Mouse (Mus musculus) fibroblast of lung, adult 2 months (primary cell): ENCODE measurements around the gene Pard3b.
A peak's percentile ranks its signal among the peaks of the same experiment; 100 is the strongest.

Experiments used
- DNase-seq: peaks from one replicate; pipeline ENCODE4 v3.0.0-alpha.2; 2011; ENCODE audit warnings: low read depth

The Pard3b gene

DNA sequence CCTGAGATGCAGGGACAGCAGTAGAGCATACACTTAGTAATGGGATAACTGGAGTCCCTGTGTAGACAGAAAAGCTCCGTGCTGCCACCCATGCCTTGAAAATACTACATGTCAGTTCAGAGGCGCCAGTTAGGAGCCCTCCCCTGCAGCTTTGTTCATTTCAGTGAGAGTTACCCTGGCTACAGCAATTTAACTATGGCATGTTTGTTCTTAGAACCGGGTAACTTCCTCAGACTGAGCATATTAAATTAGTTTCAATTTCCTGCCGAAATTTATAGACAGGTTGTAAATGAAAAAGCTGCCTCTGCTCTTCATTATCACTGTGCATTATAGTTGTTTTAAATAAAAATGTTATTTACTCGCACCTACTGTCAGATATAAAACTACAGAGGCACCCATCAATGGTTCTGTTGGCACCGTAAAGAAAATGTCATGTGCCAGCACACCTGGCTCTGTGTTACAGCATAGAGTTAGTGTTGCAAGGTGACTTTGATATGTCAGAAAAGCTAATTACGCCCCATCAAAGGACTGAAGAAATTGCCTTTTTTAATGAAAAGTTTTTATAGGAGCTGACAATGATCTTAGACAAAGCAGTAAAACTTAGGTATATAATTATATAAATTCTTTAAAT, 289.6 kb downstream of the Pard3b start:
- no peak for DNase-seq

DNA sequence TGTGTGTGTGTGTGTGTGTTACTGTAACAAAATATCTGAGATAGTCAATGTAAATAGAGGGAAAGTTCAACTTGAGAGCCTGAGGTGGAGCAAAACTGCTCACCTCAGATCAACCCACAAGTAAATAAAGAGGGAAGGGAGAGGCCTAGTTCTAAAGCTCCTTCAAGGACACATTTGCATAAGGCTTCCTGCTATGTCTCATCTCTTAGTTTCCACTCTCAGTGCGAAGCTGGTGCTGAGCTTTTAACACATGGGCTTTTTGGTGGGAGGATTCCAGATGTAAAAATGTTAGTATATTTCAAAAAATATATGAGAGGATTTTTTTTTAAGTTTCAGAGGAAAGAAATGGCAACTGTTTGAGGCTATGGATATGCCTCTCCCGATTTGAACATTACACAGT, 294.9 kb downstream of the Pard3b start:
- DNase-seq, result no peak

DNA sequence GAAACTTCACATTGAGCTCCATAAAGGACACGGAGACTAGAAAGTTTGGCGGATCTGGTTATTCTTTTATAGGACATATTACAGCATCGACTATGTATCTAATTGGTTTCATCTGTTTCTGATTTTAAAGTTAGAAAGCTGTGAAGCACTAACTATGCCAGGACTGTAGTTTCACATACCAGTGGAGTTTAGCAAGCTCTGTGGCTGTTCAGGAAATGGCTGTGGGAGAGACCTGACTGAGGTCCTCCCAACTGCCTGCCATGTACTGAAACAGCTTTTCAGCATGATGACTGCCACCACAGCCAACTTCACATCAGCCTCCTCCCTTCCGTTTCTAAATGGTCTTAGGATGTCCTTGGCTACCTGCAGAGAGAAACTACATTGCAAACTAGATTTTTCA, 296.1 kb downstream of the Pard3b start:
- peak; percentile 48 for DNase-seq

DNA sequence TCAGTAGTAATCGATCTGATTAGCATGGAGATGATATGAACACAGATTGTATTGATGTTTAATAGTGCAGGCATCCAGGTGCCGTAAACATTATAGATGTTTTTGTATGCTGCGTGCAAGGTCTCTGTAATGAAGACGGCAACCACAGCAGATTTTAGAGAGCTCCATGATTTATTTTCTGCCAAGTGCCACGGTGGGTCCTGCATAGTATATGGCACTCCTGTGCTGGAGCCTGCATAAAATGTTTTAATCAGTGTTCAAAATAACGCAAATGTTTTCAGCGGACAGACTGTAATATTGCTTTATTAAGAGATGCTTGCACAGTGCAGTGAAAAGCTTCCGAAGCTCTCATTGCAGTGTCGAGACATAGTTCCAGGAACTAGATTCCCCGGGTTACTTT, 301.3 kb downstream of the Pard3b start:
- DNase-seq, result no peak

DNA sequence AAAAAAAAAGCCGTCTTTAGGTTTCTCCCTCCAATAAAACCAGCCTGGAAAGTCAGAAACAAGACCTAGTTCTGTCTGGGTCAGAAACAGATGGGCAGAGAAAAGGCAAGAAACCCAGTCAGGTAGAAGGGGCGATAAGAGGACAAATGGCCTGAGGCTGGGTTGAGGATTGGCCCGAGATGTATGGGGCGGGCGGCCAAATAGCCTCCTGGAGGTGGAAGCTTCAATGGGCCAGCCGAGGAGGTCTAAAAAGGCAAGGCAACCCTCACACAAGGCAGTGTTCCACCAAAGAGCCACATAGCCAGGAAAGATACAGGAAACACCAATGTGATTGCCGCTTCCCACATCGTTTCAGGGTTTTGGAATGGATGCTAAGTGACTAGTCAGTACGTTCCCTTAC, 322.9 kb downstream of the Pard3b start:
- DNase-seq, result no peak

DNA sequence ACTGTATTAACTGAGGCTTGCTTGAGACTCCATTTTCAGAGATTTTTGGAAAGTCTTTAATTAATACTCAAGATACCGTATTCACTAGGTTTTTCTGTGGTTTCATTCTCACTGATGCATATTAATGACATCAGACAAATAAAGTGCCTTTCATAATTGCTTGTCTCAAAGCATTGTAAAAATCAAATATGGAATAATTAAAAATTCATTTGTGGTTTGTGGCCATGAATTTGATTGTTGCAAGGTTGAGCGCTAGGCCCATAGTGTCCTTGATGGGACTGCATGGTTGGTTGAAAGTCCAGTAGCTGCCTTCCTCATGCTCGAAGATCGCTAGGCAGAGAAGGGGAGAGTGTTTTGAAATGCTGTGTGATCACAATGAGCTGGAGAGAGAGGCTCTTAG, 323.9 kb downstream of the Pard3b start:
- DNase-seq, result no peak

DNA sequence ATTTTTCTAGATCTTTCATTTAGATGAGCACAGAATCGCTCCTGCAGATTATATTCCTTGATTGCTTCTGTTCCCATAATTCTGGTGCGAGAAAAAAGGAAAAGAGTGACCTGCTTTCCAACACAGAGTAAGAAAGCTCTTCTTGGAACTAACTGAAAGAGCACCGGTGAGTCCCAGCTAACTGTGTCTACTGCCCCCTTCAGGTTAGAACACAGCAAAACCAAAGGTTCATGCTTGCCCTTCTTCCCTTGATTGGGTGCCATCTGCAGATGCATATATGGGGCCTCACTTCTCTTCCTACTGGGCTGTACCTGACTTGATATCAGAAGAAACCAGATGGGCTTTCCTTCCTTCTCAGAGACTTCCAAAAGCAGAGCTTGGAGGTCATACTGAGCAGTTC, 328.5 kb downstream of the Pard3b start:
- no peak for DNase-seq

DNA sequence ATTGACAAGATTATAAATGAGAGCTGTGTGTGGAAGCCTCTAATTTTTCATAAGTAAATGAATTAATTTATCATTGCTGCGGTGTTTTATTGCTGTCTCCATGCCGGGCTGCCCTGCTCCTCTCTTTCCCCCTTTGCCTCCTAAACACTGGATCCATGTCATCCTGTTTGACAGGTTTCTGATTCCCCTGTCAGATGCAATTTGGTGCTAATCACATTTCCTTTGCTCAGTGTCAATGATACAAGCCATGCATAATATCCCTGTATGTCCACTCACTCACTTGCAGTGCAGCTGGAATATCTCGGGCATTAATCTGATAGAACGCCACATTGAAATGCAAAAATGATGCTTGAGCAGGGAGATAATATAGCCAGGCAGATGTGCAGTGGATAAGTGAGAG, 329.2 kb downstream of the Pard3b start:
- DNase-seq, result no peak

DNA sequence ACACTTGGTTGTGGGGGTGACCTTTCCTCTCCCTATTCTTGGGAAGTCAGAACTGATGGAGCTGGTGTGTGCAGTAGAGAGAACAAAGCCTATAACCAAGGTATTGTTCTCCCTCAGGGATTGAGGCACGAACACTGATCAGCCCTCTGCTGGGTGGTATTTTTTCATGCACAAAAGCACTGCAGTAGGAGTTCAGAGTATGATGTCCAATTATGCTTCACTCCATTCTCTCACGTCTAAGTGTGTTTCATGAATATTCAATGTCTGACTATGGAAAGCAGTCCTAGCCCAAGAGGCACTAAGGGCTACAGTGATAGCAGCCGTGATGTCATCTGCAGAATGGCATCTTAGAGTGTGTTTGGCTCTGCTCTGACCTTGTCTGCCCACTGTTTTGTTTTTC, 359.1 kb downstream of the Pard3b start:
- DNase-seq, result no peak

DNA sequence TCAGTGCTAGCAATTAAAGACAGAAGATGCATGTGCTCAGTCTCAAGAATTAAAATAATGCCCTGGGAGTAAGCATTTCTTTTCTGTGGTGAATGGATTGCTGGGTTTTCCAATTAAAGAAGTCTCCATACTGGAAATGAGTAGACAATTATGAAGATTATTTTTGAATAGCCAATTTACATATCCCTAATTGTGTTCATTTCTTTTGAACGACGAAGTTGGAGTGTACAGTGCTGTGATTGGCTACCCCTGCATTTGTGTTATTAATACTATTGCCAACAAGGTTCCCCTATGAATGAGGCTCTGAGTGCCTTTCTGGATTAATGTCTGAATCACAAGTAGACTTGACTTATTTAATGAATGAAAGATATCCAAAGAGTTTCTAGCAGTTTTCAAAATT, 370.2 kb downstream of the Pard3b start:
- DNase-seq, result no peak

DNA sequence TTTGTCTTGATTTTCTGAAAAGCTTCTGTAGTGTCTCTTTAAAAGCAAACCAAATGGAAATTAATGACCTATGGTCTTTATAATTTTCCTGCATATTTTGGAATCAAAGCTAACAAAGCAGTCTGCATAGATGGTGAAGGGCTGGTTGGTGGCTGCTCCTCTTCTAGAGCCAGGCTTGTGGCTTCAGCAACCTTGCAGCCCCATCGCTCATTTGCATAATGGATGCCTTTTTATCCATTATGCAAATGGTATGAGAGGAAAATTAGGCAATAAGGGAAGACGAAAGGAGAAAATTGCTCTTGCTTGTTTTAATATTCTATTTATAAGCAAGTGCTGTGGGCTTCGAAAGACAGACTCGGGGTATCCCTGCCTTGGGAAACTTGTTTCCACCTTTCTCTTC, 373.1 kb downstream of the Pard3b start:
- DNase-seq, result no peak

DNA sequence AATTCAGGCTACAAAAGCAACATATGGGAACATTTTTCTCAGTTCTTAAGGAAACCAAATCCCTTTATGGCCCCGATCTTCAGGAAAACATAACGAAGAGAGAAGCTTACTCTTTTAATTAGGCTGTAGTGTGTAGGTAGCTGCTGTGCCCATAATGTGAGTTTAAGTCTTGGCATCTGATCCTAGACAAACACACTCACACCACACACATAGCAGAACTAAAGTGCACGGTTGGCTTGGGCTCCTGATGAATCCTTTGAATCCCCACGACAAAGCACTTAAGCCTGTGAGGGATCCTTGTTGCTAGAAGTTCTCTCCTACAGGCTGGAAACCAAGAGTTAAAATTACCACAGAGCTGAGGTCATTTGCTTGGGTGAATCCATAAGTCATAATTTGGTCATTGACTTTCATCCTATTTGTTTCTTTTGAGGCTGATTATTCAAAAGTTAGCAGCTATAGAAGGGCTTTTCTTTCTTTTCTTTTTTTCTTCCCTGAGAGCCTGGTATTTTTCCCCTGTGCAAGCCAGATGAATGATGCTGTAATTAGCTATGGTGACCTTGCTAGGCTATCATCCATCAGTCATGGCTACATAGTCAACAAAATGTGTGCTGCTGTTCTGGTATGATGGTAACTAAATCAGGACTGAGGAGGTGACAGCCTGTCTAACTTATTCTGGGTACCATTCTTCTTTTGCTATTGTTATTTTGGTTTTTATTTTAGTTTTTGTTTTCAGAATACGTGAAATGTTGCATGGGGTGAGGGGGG, 378.1 kb downstream of the Pard3b start:
- no peak for DNase-seq

DNA sequence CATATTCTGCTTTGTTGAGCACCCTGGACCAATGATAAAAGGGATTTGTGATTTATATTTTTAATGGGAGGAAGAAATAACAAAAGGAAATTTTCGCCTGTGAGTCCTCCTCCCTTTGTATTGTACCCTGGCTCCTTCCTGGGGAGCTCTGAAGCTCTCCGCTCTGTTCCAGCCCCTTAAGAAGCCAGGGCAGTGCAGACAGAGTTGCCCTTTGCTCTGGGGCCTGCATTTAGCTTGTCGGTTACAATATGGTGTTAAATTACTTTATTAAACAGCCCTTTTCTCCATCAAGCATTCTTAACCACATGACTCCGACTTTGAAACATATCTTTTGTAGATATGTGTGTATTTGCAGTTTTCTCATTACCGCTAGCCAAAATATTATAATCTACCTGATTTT, 379.7 kb downstream of the Pard3b start:
- no peak for DNase-seq

DNA sequence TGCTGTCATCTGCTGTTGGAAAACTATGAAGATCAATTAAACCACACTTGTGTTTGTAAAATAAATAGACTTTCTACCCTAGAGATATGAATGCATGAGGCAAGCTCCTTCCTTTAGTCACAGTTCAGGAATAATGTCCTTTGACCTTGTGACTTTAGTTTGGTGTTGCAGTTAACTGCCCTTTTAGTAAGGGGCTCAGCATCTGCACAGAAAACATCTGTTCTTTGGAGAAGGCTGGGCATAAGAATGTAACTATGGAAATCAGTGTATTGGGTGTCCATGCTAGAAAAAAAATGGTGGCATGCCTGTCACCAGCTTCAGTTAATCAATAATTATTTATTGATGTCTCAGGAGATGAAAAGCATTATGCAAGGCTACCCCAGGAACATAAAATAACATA, 381.1 kb downstream of the Pard3b start:
- DNase-seq, result no peak

DNA sequence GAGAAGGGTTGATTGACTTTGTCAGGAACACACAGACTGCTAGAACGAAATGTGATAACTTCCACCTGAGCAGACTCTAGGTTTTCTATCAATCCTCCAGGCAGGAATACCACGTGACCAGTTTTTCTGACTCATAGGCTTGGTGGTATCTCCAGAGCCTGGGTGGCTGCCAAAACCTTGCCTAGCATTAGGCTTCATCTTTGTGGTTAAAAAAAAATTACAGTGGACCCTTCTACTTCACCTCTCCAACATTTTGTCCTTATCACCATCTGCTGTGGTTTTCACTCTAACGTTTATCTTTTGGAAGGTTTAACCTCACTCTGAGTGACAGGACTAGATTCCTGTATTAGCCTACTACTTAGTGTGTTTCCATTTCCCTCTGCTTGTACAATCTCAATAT, 403.1 kb downstream of the Pard3b start:
- no peak for DNase-seq

DNA sequence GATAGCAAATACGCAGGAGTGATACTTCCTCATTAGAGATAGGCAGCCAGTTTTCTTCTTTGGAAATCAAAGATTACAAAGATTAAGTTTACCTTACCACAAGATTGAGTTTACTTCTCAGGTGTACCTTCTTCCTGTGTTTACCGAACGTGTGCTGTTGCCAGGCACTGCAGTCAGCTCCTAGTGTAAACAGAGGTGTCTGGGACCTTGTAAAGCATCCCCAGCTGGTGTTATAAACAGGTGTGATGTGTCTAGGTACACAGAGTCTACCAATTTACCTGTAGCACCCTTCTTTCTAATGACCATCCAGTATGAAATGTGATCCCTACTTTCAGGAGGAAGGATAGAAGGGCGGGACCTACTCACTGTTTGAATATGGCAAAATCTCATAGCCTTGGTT, 410.0 kb downstream of the Pard3b start:
- no peak for DNase-seq

DNA sequence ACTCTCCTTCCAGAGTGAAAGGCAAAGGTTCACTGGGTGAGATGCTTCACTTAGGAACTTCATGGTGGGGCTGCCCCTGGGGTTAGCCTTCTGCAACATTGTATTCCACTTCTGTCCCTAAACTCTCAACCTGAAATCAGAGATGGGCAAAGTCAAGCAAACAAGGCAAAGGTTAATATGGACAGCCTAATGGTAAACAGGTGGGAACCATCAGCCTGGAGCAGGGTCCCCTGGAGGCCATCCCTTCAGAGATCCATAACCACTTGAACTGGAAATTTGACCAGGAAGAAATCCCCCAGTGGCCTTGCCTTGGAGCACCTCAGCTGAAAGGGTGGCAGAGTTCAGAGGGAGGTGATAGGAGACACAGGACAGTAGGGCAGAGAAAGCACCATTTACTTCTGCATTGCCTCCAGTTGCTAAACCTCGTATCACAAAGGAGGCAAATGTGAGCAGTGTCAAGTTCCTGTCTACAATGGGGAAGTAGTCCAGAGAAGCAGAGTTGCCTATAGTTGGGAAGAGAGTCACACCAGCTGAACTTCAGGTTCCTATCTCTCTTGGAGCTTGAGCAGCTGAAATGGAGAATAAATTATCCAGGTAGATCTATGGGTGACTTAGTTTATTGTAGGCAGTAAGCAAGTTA, 412.7 kb downstream of the Pard3b start:
- no peak for DNase-seq

DNA sequence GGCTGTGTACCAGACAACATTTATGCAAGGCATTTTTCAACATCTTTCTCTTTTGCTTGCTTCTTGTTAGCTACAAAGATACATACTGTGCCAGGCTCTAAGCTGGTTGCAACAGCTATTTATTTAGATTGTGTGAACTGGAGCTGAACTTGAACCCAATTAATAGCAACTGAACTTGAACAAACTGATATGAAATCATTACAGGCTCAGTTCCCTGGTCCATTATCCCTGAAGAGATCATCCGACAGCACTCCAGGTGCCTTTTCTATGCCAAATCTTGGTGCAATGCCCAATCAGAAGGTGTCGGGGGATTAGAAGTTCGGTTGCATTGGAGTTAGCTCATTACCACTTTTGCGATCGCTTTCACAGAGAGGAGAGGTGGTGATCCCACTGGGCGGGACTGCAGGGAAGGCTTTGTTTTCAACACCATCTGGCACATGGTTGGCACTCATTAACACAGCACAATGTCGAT, 414.6 kb downstream of the Pard3b start:
- DNase-seq, result no peak

DNA sequence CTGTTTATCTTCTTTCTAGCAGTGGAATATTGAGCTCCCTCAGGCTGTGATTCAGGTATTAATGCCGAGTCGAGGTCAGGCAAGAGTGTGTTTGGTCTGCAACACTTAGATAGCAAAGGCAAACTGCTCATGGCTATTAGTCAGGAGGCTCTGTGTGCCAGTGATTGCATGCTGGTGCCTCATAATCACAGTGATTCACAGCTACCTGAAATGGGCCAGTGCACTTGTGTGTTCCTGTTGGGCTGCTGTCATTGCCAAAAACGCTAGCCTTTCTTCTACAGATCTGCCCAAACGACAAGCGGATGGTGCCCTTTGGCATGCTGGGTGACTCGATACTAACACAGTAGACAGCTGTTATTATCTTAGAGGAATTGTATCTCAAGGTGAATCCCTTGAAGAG, 416.7 kb downstream of the Pard3b start:
- no peak for DNase-seq

DNA sequence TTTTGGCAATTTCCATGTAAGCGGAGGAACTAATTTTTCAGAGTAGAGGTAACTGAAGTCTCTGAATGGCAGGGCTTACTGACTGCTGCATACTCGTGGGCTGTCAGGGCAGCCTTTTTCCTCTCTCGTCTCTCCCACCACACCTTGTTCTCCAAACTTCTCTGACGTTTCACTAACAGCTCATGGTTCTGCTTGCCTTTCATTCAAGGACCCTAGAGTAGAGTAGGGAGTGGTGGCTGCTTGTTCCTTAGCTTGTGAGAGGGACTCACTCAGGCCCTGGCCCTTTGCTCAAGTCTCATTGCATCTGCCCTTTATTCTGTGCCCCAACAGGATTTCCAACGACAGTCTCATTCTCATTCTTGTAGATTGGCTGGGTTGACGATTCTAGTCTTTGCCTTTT, 432.0 kb downstream of the Pard3b start:
- DNase-seq, result no peak

DNA sequence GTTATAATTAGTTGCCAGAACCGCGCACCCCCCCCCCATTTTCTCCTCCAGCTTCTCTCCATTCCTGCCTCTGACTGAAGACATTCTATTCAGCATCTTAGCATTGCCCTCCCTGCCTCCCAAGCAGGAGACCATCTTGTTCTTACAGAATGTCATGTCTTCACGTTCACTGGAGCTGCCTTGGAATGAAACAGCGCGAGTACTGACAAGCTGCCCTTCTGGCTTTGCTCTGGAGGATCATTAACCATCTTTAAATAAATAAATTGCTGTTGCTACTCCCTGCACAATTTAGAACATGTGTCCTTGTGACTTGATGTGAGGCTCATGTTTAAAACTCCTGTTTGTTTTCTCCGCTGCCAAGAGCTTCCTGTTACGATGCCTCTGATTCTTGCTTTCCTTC, 432.5 kb downstream of the Pard3b start:
- no peak for DNase-seq

DNA sequence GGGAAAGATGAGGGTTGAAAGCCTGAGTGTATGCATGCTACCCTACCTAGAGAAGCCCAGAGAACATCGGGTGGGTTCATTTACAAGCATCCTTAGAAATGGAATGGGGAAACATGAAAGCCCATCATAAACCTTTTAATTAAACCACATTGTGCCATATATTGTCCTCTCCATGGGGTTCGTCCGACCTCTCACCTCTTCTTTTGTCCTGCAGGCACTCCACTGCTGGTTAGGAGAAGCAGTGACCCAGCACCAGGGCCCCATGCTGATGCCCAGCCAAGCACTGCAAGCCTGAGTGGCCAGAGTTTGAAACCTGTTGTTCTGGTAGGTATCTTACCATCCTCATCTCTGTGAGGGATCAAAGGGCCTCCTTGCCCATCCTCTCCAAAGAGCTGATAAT, 437.5 kb downstream of the Pard3b start:
- no peak for DNase-seq

DNA sequence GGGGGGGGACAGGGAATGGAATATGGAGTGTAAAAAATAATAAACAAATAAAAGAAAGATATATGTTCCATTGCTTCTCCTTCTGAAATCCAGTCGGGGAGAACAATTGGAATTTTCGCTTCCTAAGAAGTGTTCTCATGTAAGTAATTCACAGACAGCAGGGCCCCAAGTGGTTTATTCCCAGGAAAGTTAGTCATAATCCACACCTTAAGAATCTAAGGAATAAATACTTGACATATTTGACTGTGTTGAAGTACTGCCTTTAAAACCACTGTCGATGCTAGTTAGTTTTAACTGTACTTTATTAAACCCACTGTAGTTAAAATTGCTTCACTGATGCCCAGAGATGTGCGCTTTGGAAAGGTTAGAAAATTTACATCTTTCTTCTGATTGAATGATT, 442.5 kb downstream of the Pard3b start:
- no peak for DNase-seq

DNA sequence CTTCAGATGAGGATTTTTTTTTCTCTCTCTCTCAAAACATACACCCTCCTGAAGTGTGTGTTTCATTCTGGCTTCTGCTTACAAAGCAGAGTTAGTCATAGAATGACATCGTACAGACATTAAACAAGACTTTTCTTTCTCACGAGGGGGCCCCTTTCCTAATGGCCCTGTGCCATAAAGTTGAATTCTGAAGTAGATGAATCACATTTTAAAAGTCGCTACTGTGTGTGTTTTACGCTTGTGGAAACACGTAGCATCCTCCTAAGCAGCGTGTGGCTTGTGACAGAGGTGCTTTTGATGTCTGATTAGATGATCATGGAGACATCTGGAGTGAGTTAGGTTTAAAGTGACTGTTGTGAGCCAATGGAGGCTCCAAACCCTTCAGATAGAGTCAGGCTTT, 447.4 kb downstream of the Pard3b start:
- DNase-seq, result peak; percentile 44
